Mouse (Mus musculus) urinary bladder, postnatal 14 days (tissue): ENCODE measurements around the gene Senp8.
A peak's percentile ranks its signal among the peaks of the same experiment; 100 is the strongest.
"Not testable (repeated sequence)": the region's sequence is repeated elsewhere in the genome, so short reads cannot be mapped to it uniquely, and the experiment has no call there.

Experiments used
- DNase-seq: peaks from one replicate; pipeline ENCODE4 v3.0.0; 2021; ENCODE audit warnings: low spot score

Gene Senp8

GRCm38 (mm10) chr9:59750267-59751065 lies at the start of gene Senp8, which contains the start of gene Myo9a:
TSS of gene Senp8 (minus strand) at chr9:59750710.
TSS of gene Myo9a (plus strand) at chr9:59750896.
- DNase-seq, result peak; percentile 99

GRCm38 (mm10) chr9:59766966-59767461 lies 16.5 kb upstream of the Senp8 start:
- not testable (repeated sequence) for DNase-seq

- no peak for DNase-seq
Measured at GRCm38 (mm10) chr9:59760515-59760914, 10.0 kb upstream of the Senp8 start.

- DNase-seq, result not testable (repeated sequence)
Measured at GRCm38 (mm10) chr9:59757016-59757415, 6.5 kb upstream of the Senp8 start.

GRCm38 (mm10) chr9:59755199-59755598 lies 4.7 kb upstream of the Senp8 start:
- no peak for DNase-seq

- no peak for DNase-seq
Measured at GRCm38 (mm10) chr9:59751966-59752365, 1.5 kb upstream of the Senp8 start.

GRCm38 (mm10) chr9:59751066-59751581 lies 614 bp upstream of the Senp8 start:
- peak; percentile 90 for DNase-seq

- DNase-seq, result no peak
Measured at GRCm38 (mm10) chr9:59749581-59750265, 787 bp downstream of the Senp8 start.

- DNase-seq, result peak; percentile 62
Measured at GRCm38 (mm10) chr9:59748969-59749368, 1.5 kb downstream of the Senp8 start.

GRCm38 (mm10) chr9:59748387-59748786 lies 2.1 kb downstream of the Senp8 start:
- no peak for DNase-seq

GRCm38 (mm10) chr9:59743903-59744302 lies 6.6 kb downstream of the Senp8 start:
- DNase-seq, result no peak

- DNase-seq, result no peak
Measured at GRCm38 (mm10) chr9:59740593-59740992, 9.9 kb downstream of the Senp8 start.

- DNase-seq, result no peak
Measured at GRCm38 (mm10) chr9:59735394-59735793, 15.1 kb downstream of the Senp8 start.

GRCm38 (mm10) chr9:59733075-59733474 lies 17.4 kb downstream of the Senp8 start:
- peak; percentile 71 for DNase-seq

- DNase-seq, result no peak
Measured at GRCm38 (mm10) chr9:59731136-59731535, 19.4 kb downstream of the Senp8 start.

- no peak for DNase-seq
Measured at GRCm38 (mm10) chr9:59727569-59728286, 22.8 kb downstream of the Senp8 start.

GRCm38 (mm10) chr9:59725515-59725914 lies 25.0 kb downstream of the Senp8 start:
- DNase-seq, result no peak

GRCm38 (mm10) chr9:59723791-59724442 lies 26.6 kb downstream of the Senp8 start:
- DNase-seq, result peak; percentile 29

- peak; percentile 75 for DNase-seq
Measured at GRCm38 (mm10) chr9:59723096-59723657, 27.3 kb downstream of the Senp8 start.

GRCm38 (mm10) chr9:59721144-59721543 lies 29.4 kb downstream of the Senp8 start:
- no peak for DNase-seq

- no peak for DNase-seq
Measured at GRCm38 (mm10) chr9:59718237-59718636, 32.3 kb downstream of the Senp8 start.
